Mouse (Mus musculus) layer of hippocampus, adult 11-12 months (tissue): Measurements from ENCODE around the gene Esam.
A peak's percentile ranks its signal among the peaks of the same experiment; 100 is the strongest.

ENCODE experiments used
- DNase-seq: peaks from one replicate; pipeline ENCODE4 v3.0.0; 2022; ENCODE audit warnings: low spot score

Esam gene

DNA sequence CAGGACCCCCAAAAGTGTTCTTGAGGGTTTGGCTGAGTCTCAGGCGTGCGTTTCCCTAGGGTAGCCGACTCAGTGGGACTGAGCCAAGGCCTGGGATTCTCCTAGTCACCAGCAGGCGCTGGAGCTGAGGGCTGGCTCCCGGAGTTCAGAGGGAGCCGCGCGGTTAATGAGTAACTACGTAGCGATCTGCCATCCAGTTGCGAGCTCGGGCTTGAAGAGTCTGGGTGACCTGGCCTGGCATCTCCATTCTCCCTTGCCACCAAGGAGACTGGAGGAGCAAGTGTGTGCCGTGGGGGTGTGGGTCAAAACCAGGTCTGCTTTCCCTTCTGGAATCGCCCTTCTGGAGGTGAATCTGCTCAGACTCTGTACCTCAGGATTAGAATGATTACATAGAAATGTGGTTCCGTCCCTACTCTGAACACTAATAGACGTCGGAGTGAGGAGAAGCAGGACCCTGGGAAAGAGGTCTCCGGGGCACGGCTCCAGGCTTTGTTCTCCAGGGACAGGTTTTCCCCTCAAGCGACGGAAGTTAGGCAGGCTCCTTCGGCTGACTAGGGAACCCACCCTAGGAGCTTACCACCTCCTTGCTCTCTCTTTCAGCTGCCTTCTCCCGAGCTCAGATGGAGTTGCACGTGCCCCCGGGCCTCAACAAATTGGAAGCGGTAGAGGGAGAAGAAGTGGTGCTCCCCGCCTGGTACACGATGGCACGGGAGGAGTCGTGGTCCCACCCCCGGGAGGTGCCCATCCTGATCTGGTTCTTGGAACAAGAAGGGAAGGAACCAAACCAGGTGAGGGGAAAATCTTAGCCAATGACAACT, 3.2 kb downstream of the Esam start:
- DNase-seq = no peak

DNA sequence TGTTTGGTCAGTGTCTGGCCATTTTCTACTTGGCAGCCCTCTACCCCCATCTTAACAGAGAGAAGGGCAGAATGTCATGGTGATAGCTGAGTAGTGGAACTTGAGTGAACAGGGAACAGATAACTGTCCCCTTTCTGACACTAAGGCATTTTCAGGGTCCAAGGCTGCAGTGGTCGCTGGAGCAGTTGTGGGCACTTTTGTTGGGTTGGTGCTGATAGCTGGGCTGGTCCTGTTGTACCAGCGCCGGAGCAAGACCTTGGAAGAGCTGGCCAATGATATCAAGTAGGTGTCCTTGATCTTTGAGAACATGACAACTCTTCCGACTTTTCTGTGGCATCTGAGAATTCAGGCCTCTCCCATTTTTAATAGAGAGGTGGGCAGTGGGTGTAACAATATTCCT, 9.0 kb downstream of the Esam start:
- no peak for DNase-seq

DNA sequence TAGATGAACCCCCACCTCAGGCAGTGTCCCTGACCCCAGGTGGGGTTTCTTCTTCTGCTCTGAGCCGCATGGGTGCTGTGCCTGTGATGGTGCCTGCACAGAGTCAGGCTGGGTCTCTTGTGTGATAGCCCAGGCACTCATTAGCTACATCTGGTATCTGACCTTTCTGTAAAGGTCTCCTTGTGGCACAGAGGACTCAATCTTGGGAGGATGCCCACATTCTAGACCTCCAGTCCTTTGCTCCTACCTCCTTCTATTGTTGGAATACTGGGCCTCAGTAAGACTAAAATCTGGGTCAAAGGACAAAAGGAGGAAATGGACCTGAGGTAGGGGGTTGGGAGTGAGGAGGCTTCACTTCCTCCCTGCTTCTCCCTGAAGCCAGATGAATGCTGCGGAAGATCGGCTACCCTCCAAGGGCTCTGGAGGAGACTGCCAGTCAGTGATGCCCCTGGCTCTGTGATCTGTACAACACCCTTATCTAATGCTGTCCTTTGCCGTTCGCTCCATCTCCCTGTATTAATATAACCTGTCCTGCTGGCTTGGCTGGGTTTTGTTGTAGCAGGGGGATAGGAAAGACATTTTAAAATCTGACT, 9.9 kb downstream of the Esam start:
- DNase-seq = no peak

DNA sequence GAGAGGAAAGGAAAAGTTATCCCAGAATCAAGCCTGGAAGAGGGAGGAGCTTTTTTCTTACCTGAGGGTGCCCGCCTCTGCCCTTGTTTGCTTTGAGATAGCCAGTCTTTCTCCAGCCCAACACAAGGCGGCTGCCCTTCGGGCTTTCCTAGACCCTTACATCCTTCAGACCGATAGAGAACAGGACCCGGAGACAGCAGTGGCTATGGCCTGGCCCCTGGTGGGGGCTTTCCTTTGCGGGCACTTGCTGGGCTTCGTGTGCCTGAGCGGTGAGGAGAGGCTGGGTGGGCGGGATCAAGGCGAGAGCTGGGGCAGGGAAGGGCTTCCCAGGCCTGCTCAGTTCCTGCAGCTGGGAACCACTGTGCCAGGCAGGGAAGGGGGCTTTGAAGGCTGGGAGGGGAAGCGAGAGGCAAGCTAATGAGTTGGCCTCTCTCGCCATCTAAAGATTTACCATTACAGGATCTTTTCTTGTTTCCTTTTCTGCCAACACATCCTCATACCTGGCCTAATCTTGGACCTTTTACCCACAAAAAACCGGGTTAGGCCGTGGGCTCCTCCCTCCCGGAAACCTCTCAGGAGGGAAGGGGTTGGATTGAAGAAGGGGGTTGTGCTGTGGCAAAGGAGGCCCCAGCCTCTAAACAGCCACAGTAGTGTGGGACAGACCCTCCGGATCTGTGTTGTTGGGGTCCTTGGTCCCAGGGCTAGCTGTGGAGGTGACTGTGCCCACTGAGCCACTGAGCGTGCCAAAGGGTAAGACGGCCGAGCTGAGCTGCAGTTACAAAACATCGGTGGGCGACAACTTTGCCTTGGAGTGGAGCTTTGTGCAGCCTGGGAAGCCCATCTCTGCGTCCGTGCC, 11.5 kb downstream of the Esam start, which contains the start of gene Vsig2:
Gene Vsig2, plus strand, starts transcription at position 86 of the 856 bp plus-strand sequence.
- DNase-seq = no peak

DNA sequence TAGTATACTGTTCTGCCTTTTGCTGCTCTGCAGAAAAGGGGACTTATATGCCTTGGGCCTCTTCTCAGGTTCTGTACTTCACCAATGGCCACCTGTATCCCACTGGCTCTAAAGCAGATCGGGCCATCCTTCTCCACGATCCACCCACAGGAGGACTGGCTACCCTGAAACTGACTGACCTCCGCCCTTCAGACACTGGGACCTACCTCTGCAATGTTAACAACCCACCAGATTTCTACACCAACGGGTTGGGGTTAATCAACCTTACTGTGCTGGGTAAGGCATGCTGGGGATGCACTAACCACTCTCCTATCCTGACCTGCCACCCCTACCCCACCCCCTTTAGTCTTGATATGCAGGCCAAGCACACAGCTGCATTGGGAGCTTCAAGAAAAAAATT, 12.3 kb downstream of the Esam start:
- no peak for DNase-seq

DNA sequence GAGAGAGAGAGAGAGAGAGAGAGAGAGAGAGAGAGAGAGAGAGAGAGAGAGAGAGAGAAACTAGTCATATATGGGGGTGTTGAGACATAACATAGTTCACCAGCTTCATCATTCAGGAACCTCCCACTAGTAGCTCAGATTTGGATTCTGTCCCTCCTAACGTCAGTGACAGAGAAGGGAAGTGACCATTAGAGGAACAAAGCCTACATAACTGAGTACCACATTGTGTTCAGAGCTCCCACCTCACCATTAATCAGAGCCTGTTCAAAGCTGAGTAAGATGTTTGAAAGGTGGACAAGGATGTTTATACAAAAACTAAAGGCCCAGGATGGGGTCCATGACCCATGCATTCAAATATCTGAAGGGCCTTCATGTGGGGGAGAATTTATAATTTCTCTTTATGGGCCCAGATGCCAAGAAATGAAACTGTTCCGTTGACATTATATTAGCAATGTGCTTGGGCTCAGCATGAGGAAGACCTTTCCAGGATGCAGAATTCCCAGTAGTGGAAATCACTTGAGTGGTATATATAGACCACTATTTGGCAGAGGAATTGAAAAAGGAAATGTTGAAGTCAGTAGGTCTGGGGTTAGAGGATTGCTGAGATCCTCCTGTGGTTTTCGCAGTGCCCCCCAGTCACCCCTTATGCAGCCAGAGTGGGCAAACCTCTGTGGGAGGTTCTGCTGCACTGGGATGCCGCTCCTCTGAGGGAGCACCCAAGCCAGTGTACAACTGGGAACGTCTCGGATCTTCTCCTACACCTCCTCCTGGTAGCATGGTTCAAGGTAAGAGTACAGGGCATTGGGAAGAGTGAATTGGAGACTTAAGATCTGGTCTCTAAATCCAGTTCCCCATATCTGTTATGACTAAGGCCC, 13.1 kb downstream of the Esam start:
- DNase-seq = no peak

DNA sequence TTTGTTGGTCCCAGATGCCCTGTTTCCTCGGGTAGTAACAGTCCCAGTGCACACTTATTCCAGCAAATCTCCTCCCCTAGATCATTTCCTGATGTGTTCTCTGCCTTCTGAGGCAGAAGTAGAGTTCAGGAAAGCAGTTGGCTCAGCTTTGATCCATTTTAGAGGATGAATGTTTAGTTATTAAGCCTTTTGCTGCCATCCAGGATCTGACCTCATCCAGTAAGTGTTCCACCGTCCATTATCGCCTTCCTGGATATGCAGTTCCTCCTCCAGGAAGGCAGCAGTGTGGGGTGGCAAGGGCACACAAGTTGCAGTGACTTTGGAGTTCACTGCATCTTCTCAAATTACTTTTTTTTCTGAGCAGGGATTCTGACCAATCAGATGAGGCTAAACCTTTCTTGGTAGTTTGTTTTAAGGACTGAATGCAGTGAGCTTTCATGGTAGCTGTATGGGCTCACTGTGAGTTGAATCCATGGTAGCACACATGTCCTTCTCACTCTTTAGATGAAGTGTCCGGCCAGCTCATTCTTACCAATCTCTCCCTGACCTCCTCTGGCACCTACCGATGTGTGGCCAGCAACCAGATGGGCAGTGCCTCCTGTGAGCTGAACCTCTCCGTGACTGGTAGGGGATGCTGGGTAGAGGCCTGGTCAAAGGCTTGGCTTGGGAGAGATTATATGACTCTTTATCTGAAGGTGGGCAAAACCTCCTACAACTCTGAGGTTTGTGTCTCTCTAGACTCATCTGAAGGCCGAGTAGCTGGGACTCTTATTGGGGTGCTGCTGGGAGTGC, 14.2 kb downstream of the Esam start:
- DNase-seq = no peak

DNA sequence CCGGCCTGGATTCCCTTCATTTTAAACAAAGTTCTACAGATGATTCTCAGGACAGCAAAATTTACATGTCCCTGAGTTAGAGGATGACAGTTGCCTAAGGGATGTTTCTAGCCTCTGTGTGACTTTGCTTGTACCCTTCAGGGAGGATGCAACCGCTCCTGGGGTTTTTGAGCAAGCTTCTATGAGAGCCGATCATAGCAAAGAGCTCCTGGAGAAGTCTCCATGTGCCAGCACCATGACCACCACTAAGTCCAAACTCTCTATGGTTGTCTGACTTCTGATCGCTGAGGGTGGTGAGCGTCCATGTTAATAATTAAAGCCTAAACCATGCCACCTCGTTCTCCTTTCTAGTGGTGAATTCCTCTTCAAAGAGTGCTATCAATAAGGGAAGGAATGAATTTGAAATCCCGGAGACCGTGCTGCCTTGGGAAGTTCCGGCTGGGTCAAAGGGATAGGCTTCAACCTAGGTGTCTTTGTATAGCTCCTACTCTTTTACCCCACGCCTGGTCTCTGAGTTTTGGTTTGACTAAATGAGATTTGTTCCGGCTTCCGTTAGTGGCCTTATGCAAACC, 16.1 kb downstream of the Esam start:
- DNase-seq = no peak

DNA sequence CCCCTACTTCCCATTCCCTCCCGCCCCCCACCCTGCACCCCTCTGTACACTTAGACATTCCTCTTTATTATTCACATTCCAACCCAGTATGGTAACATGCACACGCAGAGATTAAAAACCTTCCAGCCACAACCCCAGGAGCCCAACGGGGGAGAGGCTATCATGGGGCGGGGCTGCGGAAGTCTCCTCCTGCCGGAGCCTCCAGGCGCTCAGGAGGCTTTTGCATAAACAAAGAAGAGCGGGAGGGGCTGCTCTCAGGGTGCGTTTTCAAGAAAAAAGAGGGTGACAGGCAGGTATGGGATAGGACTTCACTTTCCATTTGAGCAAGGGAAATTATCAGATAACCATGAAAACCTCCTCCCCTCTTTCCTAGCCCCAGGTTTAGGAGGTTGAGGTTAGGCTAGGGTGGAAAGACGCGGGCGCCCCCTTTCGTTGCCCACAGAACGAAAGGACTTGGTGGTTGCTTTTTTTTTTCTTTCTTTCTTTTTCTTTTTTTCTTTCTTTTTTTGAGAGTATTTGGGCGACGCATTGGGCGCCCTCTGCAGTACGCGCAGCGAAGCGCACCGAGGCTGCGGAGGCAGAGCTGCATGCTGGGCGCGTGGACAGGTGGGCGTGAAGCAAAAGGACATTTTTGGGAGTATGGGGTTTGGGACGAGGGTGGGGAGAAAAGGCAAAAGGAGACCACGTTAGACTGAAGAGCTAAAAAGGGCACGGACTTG, 16.7 kb downstream of the Esam start:
- peak; percentile 76 for DNase-seq

DNA sequence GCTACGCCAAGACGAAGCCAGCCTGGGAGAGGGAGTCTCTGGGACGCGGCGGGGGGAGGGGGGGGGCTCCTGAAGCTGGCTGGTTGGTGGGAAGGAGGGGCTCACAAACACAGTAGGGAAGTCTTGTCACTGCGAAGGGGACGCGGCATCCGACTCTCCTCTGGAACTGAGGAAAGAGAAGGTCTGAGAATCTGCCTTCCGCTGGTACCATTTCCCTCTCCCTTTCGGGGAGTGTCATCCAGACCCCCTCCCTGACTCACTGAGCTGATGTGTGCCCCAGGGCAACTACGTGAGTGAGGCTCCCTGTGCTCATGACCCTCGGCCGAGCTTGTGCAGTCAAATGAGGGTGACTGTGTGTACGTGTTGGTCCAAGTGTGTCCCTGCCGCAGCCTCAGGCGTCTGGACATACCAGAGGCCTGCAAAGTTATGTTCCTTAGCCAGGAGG, 17.3 kb downstream of the Esam start:
- DNase-seq = no peak

DNA sequence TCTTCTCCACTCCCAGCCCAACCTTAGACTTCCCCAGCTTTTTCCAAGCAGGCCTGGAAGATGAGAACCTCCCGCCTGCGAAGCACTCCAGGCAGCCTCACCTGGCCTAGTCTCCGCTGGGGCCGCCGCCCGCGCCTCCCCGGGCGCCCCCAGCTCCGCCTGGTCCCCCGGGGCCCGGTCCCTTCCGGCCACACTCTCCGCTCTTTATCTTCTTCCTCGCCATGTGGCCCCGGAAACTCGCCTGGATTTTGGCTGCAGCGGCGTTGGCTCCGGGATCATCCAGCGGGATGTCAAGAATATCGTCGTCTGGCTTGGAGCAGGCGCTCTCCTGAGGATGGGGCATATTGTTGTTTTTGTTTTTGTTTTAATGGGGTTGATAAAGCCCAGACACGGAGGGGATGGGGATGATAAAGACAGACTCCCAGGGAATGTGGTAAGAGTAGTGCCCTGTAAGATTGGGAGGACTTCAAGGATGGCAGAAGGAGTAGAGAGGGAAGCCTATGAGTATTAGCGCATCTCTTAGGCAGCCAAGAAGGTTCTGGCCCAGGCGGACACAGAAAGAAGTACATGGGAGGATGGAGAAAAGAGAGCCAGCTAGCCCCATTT, 18.1 kb downstream of the Esam start:
- no peak for DNase-seq

DNA sequence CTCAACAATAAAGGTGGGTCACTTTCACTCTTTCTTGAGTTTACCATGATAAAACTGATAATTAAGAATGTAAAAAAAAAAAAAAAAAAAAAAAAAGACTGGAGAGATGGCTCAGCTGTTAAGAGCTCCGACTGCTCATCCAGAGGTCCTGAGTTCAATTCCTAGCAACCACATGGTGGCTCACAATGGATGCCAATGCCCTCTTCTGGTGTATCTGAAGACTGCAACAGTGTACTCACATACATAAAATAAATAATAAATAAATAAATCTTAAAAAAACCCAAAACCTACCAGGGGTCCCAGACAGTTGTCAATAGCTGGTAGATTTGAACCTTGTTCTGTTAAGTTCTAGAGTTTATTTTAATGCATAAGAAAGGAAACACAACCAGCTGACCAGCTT, 19.0 kb downstream of the Esam start:
- DNase-seq = no peak

DNA sequence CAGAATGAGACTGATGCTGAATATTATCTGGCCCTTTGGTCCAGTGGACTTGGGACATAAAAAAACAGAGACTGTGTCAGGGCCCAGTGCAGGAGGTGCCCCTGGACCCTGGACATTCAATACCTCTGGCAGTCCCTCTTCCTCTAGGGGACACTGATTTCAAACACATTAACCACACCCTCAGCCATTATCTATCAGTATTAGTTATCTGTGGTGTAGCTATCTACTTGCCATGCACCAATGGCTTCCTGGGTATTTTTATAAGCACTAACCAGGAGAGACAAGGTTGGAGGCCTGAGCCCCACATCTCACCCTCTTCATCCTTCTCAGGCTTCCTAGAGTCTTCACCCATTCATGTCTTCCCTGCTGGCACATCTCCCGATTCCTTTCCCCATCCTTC, 22.6 kb downstream of the Esam start:
- DNase-seq = no peak

DNA sequence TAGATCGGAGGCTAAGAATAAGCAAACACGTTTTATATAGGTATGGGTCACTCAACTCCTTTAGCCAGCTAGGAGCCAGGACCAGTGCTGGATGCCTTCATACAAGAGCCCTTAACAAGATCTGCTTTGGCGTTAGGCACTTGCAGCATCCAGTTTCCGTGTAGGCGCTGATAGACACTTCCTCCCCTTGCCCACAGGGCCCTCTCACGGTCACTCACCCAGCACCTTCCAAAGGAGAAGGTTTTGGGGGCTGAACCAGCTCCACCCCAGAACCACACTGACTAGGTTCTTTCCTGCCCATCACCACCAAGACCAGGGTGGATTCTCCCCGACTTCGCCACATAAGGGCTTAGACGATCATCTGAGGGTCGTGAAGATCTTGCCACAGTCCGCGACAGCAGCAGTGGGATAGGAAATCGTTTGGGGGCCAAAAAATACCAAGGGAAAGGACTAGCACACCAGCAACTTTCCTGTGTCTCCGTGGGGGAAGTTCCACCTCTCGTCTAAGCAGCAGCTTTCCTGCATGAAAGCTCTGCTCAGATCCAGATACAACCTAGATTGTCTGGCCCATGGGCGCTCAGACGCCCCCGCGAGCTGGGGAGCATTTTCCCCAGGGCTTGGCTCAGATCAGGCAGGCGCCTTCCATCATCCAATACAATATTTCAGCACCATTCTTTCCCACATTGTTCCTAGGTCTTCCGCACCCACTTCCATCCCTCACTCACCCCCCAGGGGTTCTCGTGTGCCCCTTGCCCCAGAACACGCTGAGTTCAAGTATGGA, 24.1 kb downstream of the Esam start:
- no peak for DNase-seq

DNA sequence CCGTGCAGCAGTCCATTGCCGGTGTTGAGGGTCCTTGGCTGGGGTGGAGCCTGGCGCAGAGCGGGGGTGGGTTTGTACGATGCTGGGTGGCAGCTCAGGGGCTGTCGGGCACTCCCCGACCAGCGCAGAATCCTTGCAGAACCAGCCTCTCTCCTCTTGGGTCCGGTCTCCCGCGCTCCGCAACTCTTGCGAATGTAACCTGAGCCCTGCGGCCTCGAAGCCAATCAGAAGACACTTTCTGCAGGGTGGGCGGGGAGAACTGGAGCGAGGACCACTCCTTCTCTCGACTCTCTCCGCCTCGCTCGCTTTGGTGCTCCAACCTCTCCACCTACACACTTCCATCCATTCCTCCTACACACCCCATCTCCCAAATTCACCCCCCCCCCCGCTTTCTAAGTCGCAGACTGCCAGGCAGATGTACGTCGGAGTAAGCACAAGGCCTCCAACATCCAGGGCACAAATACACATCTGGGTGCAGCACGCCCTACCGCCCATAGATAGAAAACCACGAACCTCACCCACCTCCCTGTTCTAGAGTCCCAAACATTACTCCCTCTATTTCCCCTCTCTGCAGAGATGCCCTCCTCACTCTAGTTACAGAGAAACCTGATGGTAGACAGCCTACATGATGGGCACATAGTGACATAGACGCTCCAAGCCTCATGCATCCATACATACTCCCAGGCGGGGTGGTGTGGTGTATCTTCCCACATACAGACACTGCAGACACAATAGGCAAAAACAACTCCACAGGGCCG, 24.8 kb downstream of the Esam start, which contains the start of gene Nrgn:
Gene Nrgn, minus strand, starts transcription at position 369 of the 758 bp plus-strand sequence.
- DNase-seq = peak; percentile 87

DNA sequence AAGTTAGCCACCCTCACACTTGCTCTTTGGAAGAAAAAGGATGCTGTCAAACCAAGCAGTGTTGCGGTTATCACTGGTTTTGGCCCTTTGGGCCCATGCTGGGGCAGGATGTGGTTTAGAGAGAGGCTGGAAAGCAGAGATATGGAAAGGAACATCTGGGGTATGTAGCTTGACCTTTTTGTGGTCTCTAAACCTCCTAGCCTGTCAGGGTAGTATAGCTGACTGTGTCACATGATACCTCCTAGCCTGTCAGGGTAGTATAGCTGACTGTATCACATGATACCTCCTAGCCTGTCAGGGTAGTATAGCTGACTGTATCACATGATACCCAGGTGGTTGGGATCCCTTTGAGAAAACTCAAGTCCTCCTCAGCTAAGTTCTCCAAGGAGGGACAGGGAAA, 26.4 kb downstream of the Esam start:
- no peak for DNase-seq

DNA sequence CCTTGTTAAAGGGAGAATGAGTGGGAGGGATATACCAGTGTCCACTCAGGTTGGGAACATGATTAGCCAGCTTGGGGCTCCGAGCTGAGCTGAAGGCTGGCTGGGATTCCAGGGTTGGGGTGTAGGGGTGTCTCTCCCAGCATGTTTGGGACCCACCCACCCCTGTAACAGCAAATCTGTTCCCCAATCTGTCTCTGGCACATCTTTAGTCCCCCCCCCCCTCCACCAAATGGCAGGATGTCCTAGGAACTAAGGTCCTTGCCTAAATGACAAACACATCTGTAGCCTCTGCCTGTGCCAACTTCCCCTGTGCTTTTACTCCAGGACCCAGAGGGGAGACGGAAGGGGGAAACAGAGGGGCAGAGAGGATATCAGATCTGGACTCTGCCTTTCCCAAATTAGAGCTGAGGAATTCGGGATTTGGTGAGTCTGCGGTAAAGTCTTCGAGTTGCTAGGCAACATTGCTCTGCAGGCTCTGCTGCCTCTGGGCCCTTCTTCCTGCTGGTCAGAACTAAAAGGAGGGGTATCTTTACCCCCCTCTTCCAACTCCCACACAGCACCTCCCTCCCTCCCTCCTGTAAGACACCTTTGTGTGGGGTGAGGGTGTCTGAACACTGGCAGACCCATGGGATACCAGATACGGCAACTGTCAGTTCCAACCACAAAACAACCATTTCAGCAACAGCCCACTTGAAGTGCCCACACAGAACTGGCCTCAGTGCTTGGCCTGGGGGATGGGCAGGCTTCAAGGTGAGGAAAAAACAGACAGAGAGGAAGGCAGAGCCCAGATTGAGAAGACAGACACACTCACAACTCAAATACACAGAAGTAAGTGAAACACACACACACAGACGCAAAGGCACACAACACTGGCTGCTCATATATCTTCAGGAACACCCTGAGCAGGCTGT, 27.2 kb downstream of the Esam start, which contains the start of gene Siae:
Gene Siae, plus strand, starts transcription at position 861 of the 911 bp plus-strand sequence.
- no peak for DNase-seq
